Mouse (Mus musculus) lung, embryonic 16.5 days (tissue): ENCODE results near the gene Zkscan2. TPM values are rescaled to one million over a fixed set of nuclear protein-coding genes. Genes with fewer than 3 reads are reported as not detected.

Source experiments
- ATAC-seq: fragments of 200-750 bp; cut with Nextera tagmentation; 2 replicates; pipeline ENCODE4 v1.8.0; 2017; ENCODE audit warnings: low read depth, mild to moderate bottlenecking, moderate library complexity
- H3K27ac ChIP-seq: fragments of 300-500 bp; sonication (generic); 2 replicates; pipeline ENCODE4 v1.5.1; 2014; ENCODE audit warnings: mild to moderate bottlenecking, control low read depth, low read length
- H3K27me3 ChIP-seq: fragments of 300-500 bp; sonication (generic); 2 replicates; pipeline ENCODE4 v1.6.1; 2014; ENCODE audit warnings: low read depth, low read length, mixed read lengths; ENCODE audit not compliant: control insufficient read depth, insufficient read depth
- H3K36me3 ChIP-seq: fragments of 300-500 bp; sonication (generic); 2 replicates; pipeline ENCODE4 v1.6.1; 2014; ENCODE audit warnings: low read length; ENCODE audit not compliant: control insufficient read depth, insufficient read depth
- H3K4me1 ChIP-seq: fragments of 300-500 bp; sonication (generic); replicated peaks from 2 replicates; pipeline ENCODE4 v1.6.1; 2014; ENCODE audit warnings: low read length, mixed read lengths; ENCODE audit not compliant: control insufficient read depth, insufficient read depth
- H3K4me2 ChIP-seq: fragments of 300-500 bp; sonication (generic); 2 replicates; pipeline ENCODE4 v1.6.1; 2014; ENCODE audit warnings: low read depth, low read length, control low read depth
- H3K4me3 ChIP-seq: fragments of 300-500 bp; sonication (generic); 2 replicates; pipeline ENCODE4 v1.5.1; 2014; ENCODE audit warnings: mild to moderate bottlenecking, low read length, control low read depth
- H3K9ac ChIP-seq: fragments of 300-500 bp; sonication (generic); 2 replicates; pipeline ENCODE4 v1.6.1; 2014; ENCODE audit warnings: low read length, control low read depth
- H3K9me3 ChIP-seq: fragments of 300-500 bp; sonication (generic); 2 replicates; pipeline ENCODE4 v1.6.1; 2016; ENCODE audit warnings: low read length; ENCODE audit not compliant: control insufficient read depth
- WGBS: fragments of 180-500 bp; shearing (Covaris S2); extraction: QIAGEN DNeasy Blood & Tissue Kit; methylation state at CpG from one replicate; pipeline ENCODE4 v1.1.7; 2014; 5-methylcytosine and 5-hydroxymethylcytosine counted together
- polyA plus RNA-seq: library from polyadenylated mRNA; unstranded; fragments of >200 nt; fragmentation: Nextera tagmentation; extraction: Ambion mirVana; gene quantifications from 2 replicates; pipeline ENCODE4 v1.2.1, GENCODE M21; 2015

The Zkscan2 gene
- polyA plus RNA-seq, 1 experiment from 2014 or later: 0.99 TPM

DNA sequence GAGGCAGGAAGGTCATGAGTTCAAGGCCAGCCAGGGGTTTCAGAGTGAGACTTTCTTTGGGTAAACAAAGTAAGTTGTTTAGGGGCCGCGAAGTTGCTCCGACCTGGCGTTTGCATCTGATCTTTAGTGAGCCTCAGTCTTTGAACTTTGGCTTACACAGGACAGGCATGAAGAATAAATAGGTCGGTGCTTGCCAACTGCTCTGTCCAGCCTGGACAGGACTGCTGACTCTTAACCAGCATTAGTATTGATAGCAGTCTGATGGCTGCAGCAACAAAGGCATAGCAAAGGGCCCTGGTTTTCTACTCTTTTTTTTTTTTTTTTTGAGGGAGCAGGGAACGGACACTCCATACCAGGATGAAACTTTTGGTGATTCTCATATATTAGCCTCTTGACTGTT lies 47.7 kb downstream of the Zkscan2 start:
- Histone ChIP-seq H3K4me2 (no peak overlapping the region), H3K9me3 (no peaks in the 10 kb centered on the region), H3K27me3 (no peaks in the 10 kb centered on the region), H3K36me3 (no peaks in the 10 kb centered on the region), H3K27ac (no peak overlapping the region), H3K4me1 (no peaks in the 10 kb centered on the region), H3K4me3 (no peak overlapping the region), H3K9ac (no peak overlapping the region)
- ATAC-seq: no peak
- 40% methylated on average over 6 of the region's 6 CpGs for WGBS

DNA sequence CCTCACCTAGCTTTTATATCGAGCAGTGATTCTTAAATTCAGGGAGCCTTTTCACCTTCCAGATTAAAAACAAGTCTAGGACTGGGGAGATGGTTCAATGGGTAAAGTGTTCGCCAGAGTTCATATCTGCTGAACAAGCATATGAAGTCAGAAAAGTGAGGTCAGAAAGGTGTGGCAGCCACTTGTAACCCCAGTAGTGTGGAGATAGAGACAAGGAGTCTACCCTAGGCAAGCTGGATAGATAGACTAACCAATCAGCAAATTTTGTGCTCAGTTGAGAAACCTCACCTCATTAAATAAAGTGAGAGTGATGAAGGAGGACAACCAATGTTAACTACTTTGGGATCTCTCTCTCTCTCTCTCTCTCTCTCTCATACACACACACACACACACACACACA lies 49.7 kb downstream of the Zkscan2 start:
- Histone ChIP-seq H3K4me1 (no peaks in the 10 kb centered on the region), H3K4me3 (no peak overlapping the region), H3K9ac (no peak overlapping the region), H3K27me3 (no peaks in the 10 kb centered on the region), H3K27ac (no peak overlapping the region), H3K36me3 (no peaks in the 10 kb centered on the region), H3K9me3 (no peaks in the 10 kb centered on the region), H3K4me2 (no peak overlapping the region)
- WGBS: 74% methylated on average over 2 of the region's 2 CpGs
- no peak for ATAC-seq

DNA sequence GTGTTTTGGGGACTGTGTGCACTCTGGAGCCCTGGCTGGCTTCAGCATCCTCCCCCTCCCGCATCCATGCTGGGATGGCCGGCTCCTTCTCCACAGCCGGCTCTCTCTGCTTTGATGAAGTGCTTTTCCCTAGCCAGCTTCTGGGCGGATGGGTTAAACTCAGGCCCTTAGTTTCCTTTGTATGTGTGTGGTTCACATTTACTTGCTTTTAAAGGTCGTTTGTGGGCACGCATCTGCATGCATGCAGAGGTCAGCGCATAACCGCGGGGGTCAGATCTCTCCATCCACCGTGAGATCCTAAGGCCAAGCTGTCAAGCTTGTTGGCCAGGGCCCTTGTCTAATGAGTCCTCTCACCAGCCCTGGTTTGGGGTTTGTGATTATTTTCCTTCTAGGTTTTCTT lies 50.6 kb downstream of the Zkscan2 start:
- H3K9ac ChIP-seq: no peak overlapping the region
- no peaks in the 10 kb centered on the region for H3K27me3 ChIP-seq
- H3K36me3 ChIP-seq: no peaks in the 10 kb centered on the region
- no peaks in the 10 kb centered on the region for H3K4me1 ChIP-seq
- H3K4me3 ChIP-seq: no peak overlapping the region
- ATAC-seq: no peak
- H3K27ac ChIP-seq: no peak overlapping the region
- no peaks in the 10 kb centered on the region for H3K9me3 ChIP-seq
- 68% methylated on average over 10 of the region's 10 CpGs for whole genome bisulfite sequencing
- no peak overlapping the region for H3K4me2 ChIP-seq

DNA sequence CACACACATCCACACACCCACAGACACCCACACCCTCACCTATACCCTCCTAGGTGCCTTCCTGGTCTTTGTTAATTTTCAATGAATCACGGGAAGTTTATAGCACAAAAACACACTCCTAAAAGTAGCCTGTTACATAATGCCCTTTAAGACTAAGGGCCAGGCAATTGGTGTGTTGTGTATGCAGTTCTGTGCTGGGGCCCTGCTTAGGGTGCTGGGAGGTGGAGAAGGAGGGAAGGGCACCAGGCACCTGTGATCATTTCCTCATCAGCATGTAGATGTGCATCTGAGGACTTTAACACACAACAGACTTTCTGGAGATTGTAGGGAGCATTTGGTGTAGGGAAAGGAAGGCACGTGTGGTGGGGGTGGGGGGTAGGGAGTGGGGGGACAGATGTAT lies 51.5 kb downstream of the Zkscan2 start:
- H3K27me3 ChIP-seq: no peaks in the 10 kb centered on the region
- H3K27ac ChIP-seq: no peak overlapping the region
- no peaks in the 10 kb centered on the region for H3K4me1 ChIP-seq
- H3K9me3 ChIP-seq: no peaks in the 10 kb centered on the region
- H3K4me2 ChIP-seq: no peak overlapping the region
- H3K36me3 ChIP-seq: no peaks in the 10 kb centered on the region
- no peak overlapping the region for H3K4me3 ChIP-seq
- H3K9ac ChIP-seq: no peak overlapping the region
- no peak for ATAC-seq
- 73% methylated on average over 2 of the region's 2 CpGs for WGBS

DNA sequence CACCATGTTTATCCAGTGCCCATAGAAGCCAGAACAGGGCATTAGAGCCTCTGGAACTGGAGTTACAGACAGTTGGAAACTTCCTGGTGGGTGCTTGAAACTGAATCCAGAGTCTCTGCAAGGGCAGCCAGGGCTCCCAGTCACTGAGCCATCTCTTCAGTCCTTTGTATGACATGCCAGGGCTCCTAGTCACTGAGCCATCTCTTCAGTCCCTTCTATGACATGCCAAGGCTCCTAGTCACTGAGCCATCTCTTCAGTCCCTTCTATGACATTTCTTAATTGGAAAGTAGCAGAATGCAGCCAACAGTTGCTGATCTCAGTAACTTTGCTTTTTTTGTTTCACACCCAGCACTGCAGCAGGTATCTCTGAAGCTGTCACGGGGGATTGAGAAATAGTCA lies 58.2 kb downstream of the Zkscan2 start:
- Histone ChIP-seq H3K9me3 (no peaks in the 10 kb centered on the region; the same call in 1 of the 2 replicates), H3K27ac (no peak overlapping the region), H3K4me2 (no peak overlapping the region), H3K4me1 (no peaks in the 10 kb centered on the region), H3K9ac (no peak overlapping the region), H3K27me3 (no peaks in the 10 kb centered on the region), H3K4me3 (no peak overlapping the region), H3K36me3 (no peaks in the 10 kb centered on the region)
- 50% methylated on average over 1 of the region's 1 CpGs for WGBS
- ATAC-seq: no peak

DNA sequence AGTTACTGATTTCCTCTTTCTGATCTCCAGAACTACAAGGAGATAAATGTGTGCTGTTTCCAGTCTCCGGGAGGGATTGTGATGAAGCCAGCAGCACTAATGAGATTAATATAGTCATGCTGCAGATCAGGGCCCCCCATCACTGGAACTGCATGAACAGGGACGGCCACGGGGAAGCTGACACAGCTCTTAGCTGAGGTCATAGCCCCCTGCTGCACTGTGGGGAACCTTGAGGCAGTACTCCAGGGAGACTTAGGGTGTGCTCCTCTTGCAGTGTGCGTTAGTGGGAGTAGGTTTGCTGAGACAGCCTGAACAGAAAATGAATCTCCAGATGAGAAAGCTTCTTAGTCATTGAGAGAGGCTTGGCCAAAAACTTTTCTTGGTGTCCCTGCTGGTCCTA lies 69.0 kb downstream of the Zkscan2 start:
- Histone ChIP-seq H3K4me2 (no peak overlapping the region), H3K4me3 (no peak overlapping the region), H3K27ac (no peak overlapping the region), H3K36me3 (no peaks in the 10 kb centered on the region; the same call in 1 of the 2 replicates), H3K27me3 (no peaks in the 10 kb centered on the region), H3K4me1 (no peaks in the 10 kb centered on the region), H3K9me3 (no peaks in the 10 kb centered on the region), H3K9ac (no peak overlapping the region)
- WGBS: 80% methylated on average over 4 of the region's 4 CpGs
- ATAC-seq: no peak

DNA sequence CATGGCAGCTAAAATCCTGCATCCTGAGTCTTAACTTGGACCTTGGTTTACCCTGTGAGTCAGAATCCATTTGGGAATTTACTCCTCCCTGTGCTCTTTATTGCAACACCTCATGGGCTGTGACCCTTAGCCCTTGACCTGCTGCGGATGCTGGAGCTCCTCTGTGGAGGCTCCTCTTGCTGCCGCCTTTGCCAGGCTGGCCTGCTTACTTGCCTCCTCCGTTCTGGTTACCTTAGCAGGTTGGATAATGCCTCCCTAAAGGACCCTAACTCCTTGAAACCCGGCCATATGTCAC lies 69.9 kb downstream of the Zkscan2 start:
- Histone ChIP-seq H3K9ac (no peak overlapping the region), H3K27me3 (no peaks in the 10 kb centered on the region), H3K27ac (no peak overlapping the region), H3K4me2 (no peak overlapping the region), H3K36me3 (no peaks in the 10 kb centered on the region; the same call in 1 of the 2 replicates), H3K4me3 (no peak overlapping the region), H3K9me3 (no peaks in the 10 kb centered on the region), H3K4me1 (no peaks in the 10 kb centered on the region)
- no peak for ATAC-seq
- 62% methylated on average over 4 of the region's 4 CpGs for WGBS

DNA sequence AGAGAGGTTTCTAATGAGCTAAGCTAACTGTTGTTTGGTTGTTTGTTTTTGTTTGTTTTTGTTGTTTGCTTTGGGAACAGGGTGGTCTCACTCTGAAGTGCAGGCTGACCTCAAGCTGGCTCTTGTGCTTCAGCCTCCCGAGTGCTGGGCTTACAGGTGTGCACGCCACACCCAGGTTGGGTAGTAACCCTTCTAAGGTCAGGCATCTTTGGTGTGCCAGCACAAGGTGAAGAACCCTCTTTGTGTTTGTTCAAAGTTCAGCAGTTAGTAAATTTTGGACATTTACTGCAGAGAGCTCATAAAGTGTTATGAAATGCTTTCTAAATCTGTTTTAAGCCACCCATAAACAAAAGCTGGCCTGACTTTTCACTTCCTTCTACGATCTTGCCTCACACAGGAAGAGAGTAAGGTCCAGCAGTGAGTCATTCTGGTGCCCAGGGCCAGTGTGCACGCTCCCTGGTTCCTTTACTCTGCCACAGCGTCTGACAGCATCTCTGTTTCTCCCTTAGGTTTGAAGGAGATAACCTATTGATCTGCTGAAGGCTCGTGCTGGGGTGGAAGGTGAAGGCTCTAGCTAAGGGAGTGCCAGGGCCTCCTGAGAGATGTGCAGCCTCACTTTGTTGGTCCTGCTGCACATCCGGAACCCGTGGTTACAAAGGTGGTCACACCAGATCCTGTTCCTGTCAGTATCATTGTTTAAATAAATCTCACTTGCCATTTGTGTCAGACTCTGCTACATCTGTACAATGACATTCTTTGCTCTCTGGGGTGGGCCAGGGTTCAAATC lies 70.4 kb downstream of the Zkscan2 start:
- no peaks in the 10 kb centered on the region for H3K27me3 ChIP-seq
- no peaks in the 10 kb centered on the region; the same call in 1 of the 2 replicates for H3K36me3 ChIP-seq
- H3K4me2 ChIP-seq: no peak overlapping the region
- H3K9me3 ChIP-seq: no peaks in the 10 kb centered on the region
- no peak for ATAC-seq
- H3K4me3 ChIP-seq: no peak overlapping the region
- H3K27ac ChIP-seq: no peak overlapping the region
- no peaks in the 10 kb centered on the region for H3K4me1 ChIP-seq
- no peak overlapping the region for H3K9ac ChIP-seq
- WGBS: 56% methylated on average over 8 of the region's 8 CpGs
